Comparison of ENCODE assay signal across 8 mouse cellular contexts in the genomic region with DNA sequence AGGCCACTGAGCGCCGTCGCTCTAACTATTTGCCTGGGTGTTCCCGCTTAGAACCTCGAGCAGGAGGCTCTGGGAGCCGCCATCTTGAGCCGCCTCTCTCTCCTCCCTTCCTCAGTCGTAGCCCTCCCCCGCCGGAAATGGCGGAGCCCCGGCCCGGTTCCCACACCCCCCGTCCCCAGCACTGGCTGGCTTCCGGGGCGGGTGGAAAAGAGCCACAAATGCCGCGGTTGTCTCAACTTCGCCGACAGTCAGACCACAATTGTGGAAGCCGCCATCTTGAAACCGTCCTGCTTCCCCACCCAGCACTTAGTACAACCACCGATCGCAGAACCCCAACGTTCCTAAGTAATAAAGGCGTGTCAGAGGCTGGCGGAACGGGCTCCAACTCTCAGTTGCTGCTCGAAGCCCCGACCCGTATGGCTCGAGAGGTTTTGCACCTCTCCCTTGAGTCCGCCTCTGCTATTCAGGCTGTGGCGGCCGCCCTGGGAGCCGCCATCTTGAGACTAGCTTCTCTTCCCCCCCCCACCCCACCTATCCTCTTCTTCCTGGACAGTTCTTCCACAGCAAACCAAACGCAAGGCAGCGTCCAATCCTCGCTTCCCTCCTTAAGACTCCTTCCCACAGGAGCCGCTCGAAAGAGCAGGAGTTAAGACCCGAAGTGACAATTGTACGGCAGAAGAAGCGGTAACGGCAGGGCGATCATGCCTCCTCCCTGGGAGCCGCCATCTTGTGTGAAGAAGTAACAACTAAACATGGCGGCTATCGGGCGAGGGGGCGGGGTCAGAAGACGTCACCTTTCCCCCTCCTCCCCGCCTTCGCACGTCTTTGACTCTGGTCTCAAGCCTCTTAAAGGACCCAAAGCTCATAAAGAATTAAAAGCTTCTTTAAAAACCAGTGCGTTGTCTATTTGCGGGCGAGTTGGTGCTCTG. TPM values are rescaled to one million over a fixed set of nuclear protein-coding genes. Genes with fewer than 3 reads are reported as not detected.
DNase-seq lines count a peak whose midpoint lies in the region; ATAC-seq and TF ChIP-seq lines count a peak whose summit lies in the region.

A gene (minus strand): TSS at position 110 of the 929 bp plus-strand sequence.

- peak within 1 kb of the TSS; percentile 97 for H3K27ac ChIP-seq in forebrain, embryonic 10.5 days
- peak within 1 kb of the TSS; percentile 99 for H3K27ac ChIP-seq in heart, embryonic 15.5 days
- H3K27ac ChIP-seq in liver, embryonic 14.5 days: peak within 1 kb of the TSS; percentile 88
- peak within 1 kb of the TSS; percentile 96 for H3K27ac ChIP-seq in neural tube, embryonic 11.5 days (ENCODE audit: low read depth, low read length)
- peak within 1 kb of the TSS; percentile 97 for H3K27ac ChIP-seq in stomach, postnatal 0 days (replicated peaks)

- peaks cover 32% of the 10 kb centered on the region for H3K36me3 ChIP-seq in forebrain, embryonic 10.5 days (replicated peaks)
- H3K36me3 ChIP-seq in heart, embryonic 15.5 days: no peaks in the 10 kb centered on the region
- H3K36me3 ChIP-seq in liver, embryonic 14.5 days (replicated peaks; ENCODE audit: control insufficient read depth, insufficient read depth, low read depth): peaks cover 15% of the 10 kb centered on the region
- no peaks in the 10 kb centered on the region for H3K36me3 ChIP-seq in neural tube, embryonic 11.5 days (ENCODE audit: control insufficient read depth, insufficient read depth, low read length)
- no peaks in the 10 kb centered on the region for H3K36me3 ChIP-seq in stomach, postnatal 0 days (ENCODE audit: control insufficient read depth, insufficient read depth, low read length)

- H3K27me3 ChIP-seq in forebrain, embryonic 10.5 days (ENCODE audit: poor library complexity, severe bottlenecking): peaks cover 4% of the 10 kb centered on the region; the same call in 1 of the 2 replicates
- H3K27me3 ChIP-seq in heart, embryonic 15.5 days: 0 out of 2 replicates have a peak, but pooled peaks cover 5% of the 10 kb centered on the region
- H3K27me3 ChIP-seq in liver, embryonic 14.5 days (ENCODE audit: control insufficient read depth, insufficient read depth, low read length): no peaks in the 10 kb centered on the region
- no peaks in the 10 kb centered on the region for H3K27me3 ChIP-seq in neural tube, embryonic 11.5 days (ENCODE audit: control insufficient read depth, insufficient read depth, low read length)
- H3K27me3 ChIP-seq in stomach, postnatal 0 days (ENCODE audit: control insufficient read depth, insufficient read depth, low read length): no peaks in the 10 kb centered on the region

- peak; percentile 28; the same call in 1 of the 2 replicates for TF ChIP-seq EP300 in liver, embryonic 14.5 days (IDR thresholded peaks at IDR 0.05; ENCODE audit: low read depth)
- TF ChIP-seq EP300 in stomach, postnatal 0 days (optimal IDR thresholded peaks at IDR 0.05): no peak

- WGBS in forebrain, embryonic 10.5 days: 12% methylated on average over 58 of the region's 58 CpGs
- WGBS in heart, embryonic 15.5 days: 12% methylated on average over 58 of the region's 58 CpGs
- 12% methylated on average over 58 of the region's 58 CpGs for WGBS in liver, embryonic 14.5 days (ENCODE audit: insufficient replicate concordance)
- 17% methylated on average over 52 of the region's 58 CpGs for WGBS in neural tube, embryonic 11.5 days
- WGBS in stomach, postnatal 0 days: 15% methylated on average over 56 of the region's 58 CpGs

- H3K4me2 ChIP-seq in heart, embryonic 15.5 days: peak within 1 kb of the TSS; percentile 63
- peak within 1 kb of the TSS; percentile 84 for H3K4me2 ChIP-seq in liver, embryonic 14.5 days (ENCODE audit: low read depth)
- H3K4me2 ChIP-seq in neural tube, embryonic 11.5 days (ENCODE audit: low read depth): peak within 1 kb of the TSS; percentile 63
- peak within 1 kb of the TSS; percentile 59 for H3K4me2 ChIP-seq in stomach, postnatal 0 days (replicated peaks; ENCODE audit: low read depth)

- DNase-seq in c-Kit-negative CD71-positive TER-119-positive erythroid progenitor cells, embryonic 14.5 days (ENCODE audit: low read depth, low spot score): peak; percentile 72
- DNase-seq in forebrain, embryonic 10.5 days (ENCODE audit: extremely low spot score, low spot score): peak; percentile 86
- peak; percentile 93 to 94 for DNase-seq in kidney, postnatal 25 days
- DNase-seq in liver, embryonic 14.5 days (ENCODE audit: low read depth in 3 of 3, low spot score in 3 of 3): peak; percentile 71 to 77 (median 72)
- DNase-seq in neural tube, embryonic 11.5 days (ENCODE audit: low spot score): peak; percentile 88
- peak; percentile 90 for DNase-seq in stomach, postnatal 0 days (ENCODE audit: low spot score)

- peaks cover 35% of the 10 kb centered on the region for H3K4me1 ChIP-seq in forebrain, embryonic 10.5 days
- H3K4me1 ChIP-seq in heart, embryonic 15.5 days (replicated peaks): peaks cover 26% of the 10 kb centered on the region
- H3K4me1 ChIP-seq in liver, embryonic 14.5 days (replicated peaks; ENCODE audit: control insufficient read depth in 2 of 2, insufficient read depth in 2 of 2, low read length in 1 of 2): peaks cover 27 to 43% of the 10 kb centered on the region in 2 experiments
- H3K4me1 ChIP-seq in neural tube, embryonic 11.5 days (ENCODE audit: control insufficient read depth, insufficient read depth, low read length): peaks cover 8% of the 10 kb centered on the region
- H3K4me1 ChIP-seq in stomach, postnatal 0 days (replicated peaks; ENCODE audit: control insufficient read depth, insufficient read depth): peaks cover 2% of the 10 kb centered on the region; the same call in 1 of the 2 replicates

- H3K4me3 ChIP-seq in forebrain, embryonic 10.5 days: peak within 1 kb of the TSS; percentile 75
- H3K4me3 ChIP-seq in heart, embryonic 15.5 days: peak within 1 kb of the TSS; percentile 78
- peak within 1 kb of the TSS; percentile 90 to 99 for H3K4me3 ChIP-seq in liver, embryonic 14.5 days (ENCODE audit: insufficient read depth in 1 of 2, low read depth in 2 of 2, low read length in 2 of 2)
- peak within 1 kb of the TSS; percentile 73 for H3K4me3 ChIP-seq in neural tube, embryonic 11.5 days (ENCODE audit: low read depth, low read length)
- H3K4me3 ChIP-seq in stomach, postnatal 0 days (ENCODE audit: low read depth, low read length): peak within 1 kb of the TSS; percentile 60

- no peak for TF ChIP-seq CTCF in liver, embryonic 14.5 days (IDR thresholded peaks at IDR 0.05; ENCODE audit: low read depth)
- TF ChIP-seq CTCF in stomach, postnatal 0 days (IDR thresholded peaks at IDR 0.05; ENCODE audit: low read depth): no peak

- peak; percentile 54 for ATAC-seq in CD4-positive, CD25-positive, alpha-beta regulatory T cell, adult 4 months
- peak; percentile 74 for ATAC-seq in heart, embryonic 15.5 days (replicated peaks; ENCODE audit: insufficient number of reproducible peaks, insufficient read depth, low FRiP score, low read depth)
- ATAC-seq in liver, embryonic 14.5 days (ENCODE audit: insufficient read depth): peak; percentile 50
- ATAC-seq in neural tube, embryonic 11.5 days (ENCODE audit: insufficient read depth, low FRiP score, low TSS enrichment): peak; percentile 77
- ATAC-seq in stomach, postnatal 0 days (ENCODE audit: low FRiP score, low TSS enrichment): peak; percentile 85

- H3K9me3 ChIP-seq in forebrain, embryonic 10.5 days: no peaks in the 10 kb centered on the region; the same call in 1 of the 2 replicates
- no peaks in the 10 kb centered on the region for H3K9me3 ChIP-seq in heart, embryonic 15.5 days (replicated peaks)
- no peaks in the 10 kb centered on the region for H3K9me3 ChIP-seq in liver, embryonic 14.5 days (ENCODE audit: control insufficient read depth, low read length)
- H3K9me3 ChIP-seq in neural tube, embryonic 11.5 days (ENCODE audit: control insufficient read depth, low read length): no peaks in the 10 kb centered on the region
- H3K9me3 ChIP-seq in stomach, postnatal 0 days (ENCODE audit: control insufficient read depth, low read length): no peaks in the 10 kb centered on the region

- peak within 1 kb of the TSS; percentile 72 for H3K9ac ChIP-seq in heart, embryonic 15.5 days
- H3K9ac ChIP-seq in liver, embryonic 14.5 days (replicated peaks): peak within 1 kb of the TSS; percentile 83
- peak within 1 kb of the TSS; percentile 73 for H3K9ac ChIP-seq in neural tube, embryonic 11.5 days (ENCODE audit: low read length)
- H3K9ac ChIP-seq in stomach, postnatal 0 days (ENCODE audit: low read length): peak within 1 kb of the TSS; percentile 76

RNA-seq across cellular contexts. Expression of the gene that starts here (rescaled TPM):
- polyA plus RNA-seq in CD4-positive, CD25-positive, alpha-beta regulatory T cell, adult 4 months (2017; shearing (Covaris generic)): 10 to 100 TPM; 34.2 to 45.5 TPM
- polyA plus RNA-seq in forebrain, embryonic 10.5 days (2016; fragmentation: Nextera tagmentation; extraction: Ambion mirVana): 83.4 and 89.9 TPM in 2 replicates
- polyA plus RNA-seq in heart, embryonic 15.5 days (2015; fragmentation: Nextera tagmentation; extraction: Ambion mirVana): 24.4 and 33.9 TPM in 2 replicates
- 28.9 and 33.2 TPM in 2 replicates for polyA plus RNA-seq in liver, embryonic 14.5 days (2012; rRNA removed)
- polyA plus RNA-seq in liver, embryonic 14.5 days (2014; fragmentation: Nextera tagmentation; extraction: Ambion mirVana): 35.1 and 42.8 TPM in 2 replicates
- polyA plus RNA-seq in neural tube, embryonic 11.5 days (2014; fragmentation: Nextera tagmentation; extraction: Ambion mirVana): 80.0 and 89.3 TPM in 2 replicates
- polyA plus RNA-seq in stomach, postnatal 0 days (2015; fragmentation: Nextera tagmentation; extraction: Ambion mirVana): 16.1 and 16.5 TPM in 2 replicates

Comparison
In these comparisons a context has a peak if more than half of its experiments do, and no peak if none do; other contexts are left out.
1. Peak in every context shown above with its lines: DNase-seq, ATAC-seq, H3K4me3 ChIP-seq and H3K27ac ChIP-seq.